Mouse (Mus musculus) brown adipose tissue, adult 24 weeks (tissue): ENCODE data around the gene Pbx1. TPM values are rescaled to one million over a fixed set of nuclear protein-coding genes. Genes with fewer than 3 reads are reported as not detected.
A peak's percentile ranks its signal among the peaks of the same experiment; 100 is the strongest.

Experiments
- H3K27ac ChIP-seq: fragments of 200-500 bp; replicated peaks from 2 replicates; pipeline ENCODE4 v1.5.1; 2012; ENCODE audit warnings: low read depth, mild to moderate bottlenecking, low read length
- H3K4me1 ChIP-seq: fragments of 200-500 bp; 2 replicates; pipeline ENCODE4 v1.6.1; 2012; ENCODE audit warnings: low read length, mixed read lengths; ENCODE audit not compliant: control insufficient read depth, insufficient read depth, insufficient read length
- H3K4me3 ChIP-seq: fragments of 200-500 bp; 2 replicates; pipeline ENCODE4 v1.5.1; 2012; ENCODE audit warnings: low read depth, mild to moderate bottlenecking, low read length, moderate library complexity; ENCODE audit not compliant: insufficient read depth
- polyA plus RNA-seq: library from polyadenylated mRNA; stranded (reverse); fragments of >200 nt; gene quantifications from 2 replicates; pipeline ENCODE4 v1.2.4, GENCODE M21; 2012; ENCODE audit not compliant: missing spikeins, insufficient read depth, insufficient read length

Gene Pbx1
- polyA plus RNA-seq, 1 experiment: 15.1 TPM

DNA sequence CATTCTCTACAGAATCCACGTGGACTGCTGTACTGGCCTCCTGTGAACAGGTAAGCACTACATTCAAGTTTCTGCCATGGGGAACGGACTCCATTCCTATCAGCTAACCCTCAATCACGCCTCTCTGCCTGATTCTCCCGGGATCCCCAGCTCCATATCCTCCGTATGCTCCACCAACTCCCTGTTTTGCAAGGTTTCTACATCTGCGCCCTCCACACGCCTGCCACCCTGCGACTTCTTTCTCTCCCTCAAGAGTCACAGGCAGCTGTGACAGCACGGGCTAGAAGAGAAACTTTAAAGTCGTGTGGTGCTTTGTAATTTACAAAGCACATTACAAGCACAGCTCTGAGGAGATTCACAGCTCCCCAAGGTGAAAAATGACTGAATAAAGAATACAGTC lies 23.3 kb downstream of the Pbx1 start:
- Histone ChIP-seq H3K4me1 (no peaks in the 10 kb centered on the region), H3K27ac (no peak overlapping the region), H3K4me3 (no peak overlapping the region)

DNA sequence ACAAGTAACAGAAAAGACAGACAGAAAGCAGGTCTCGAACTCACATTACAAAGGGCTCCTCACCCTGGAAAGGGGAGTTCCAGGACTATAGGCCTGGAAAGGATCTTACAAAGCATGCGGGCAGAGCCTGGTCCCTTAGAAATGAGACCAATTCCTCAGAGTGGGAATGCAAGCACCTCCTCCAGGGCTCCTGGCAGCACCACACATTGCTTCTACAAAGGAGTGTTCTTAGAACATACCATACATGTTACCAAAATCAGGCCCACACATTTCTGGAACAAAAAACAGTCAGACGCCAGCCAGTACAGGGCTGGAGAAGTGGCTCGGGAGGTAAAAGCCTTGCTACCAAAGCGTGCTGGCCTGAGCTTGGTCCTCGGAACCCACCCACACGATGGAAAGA lies 24.1 kb downstream of the Pbx1 start:
- Histone ChIP-seq H3K4me1 (no peaks in the 10 kb centered on the region), H3K27ac (no peak overlapping the region), H3K4me3 (no peak overlapping the region)

DNA sequence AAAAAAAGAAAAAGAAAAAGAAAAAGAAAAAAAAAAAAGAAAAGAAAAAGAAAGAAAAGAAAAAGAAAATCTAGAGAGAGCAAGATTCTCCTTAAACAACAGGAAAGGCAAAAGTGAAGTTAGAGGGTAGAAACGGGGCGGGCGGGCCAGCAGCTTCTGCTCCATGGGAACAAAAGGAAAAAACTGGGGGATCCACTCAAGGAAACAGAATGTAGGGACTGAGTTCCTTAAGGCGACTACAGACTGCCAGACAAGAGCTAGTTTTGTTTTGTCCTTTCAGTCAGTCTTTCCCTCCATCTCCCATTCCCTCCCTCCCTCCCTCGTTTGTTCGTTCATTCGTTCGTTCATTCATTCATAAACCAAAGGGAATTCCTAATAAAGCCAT lies 25.8 kb downstream of the Pbx1 start:
- no peak overlapping the region for H3K27ac ChIP-seq
- H3K4me1 ChIP-seq: no peaks in the 10 kb centered on the region

DNA sequence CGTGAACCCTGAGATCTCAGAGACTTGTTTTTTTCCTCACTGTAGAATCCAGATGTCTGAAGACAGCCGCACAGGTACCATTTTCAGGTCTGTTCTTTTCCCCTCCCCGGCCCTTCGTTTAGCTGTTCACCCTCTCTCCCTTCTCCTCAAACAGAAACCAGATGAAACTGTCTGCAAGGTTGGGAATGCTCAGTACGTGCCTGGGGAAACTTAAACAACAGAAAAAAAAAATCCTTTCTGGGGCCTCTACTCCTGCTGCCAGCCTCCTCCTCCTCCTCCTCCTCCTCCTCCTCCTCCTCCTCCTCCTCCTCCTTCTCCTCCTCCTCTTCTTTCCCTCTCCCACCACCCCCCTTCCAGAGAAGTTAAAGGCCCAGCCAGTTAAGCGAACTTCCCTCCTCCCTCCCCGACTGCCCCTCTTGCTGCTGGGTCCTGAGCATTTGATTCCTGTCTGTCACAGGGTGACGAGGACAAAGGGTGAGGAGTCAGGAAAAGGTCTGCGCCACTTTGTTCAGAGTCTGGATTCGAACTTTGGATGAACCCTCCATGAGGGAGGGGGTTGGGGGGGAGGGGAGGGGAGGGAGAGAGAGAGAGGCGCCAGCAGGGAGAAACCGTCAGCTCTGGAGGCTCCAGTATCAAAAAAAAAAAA lies 26.3 kb downstream of the Pbx1 start:
- H3K4me1 ChIP-seq: no peaks in the 10 kb centered on the region
- no peak overlapping the region for H3K27ac ChIP-seq
- no peak overlapping the region for H3K4me3 ChIP-seq

More for the DNA sequence above, 25.8 kb downstream of the Pbx1 start:
- no peak overlapping the region for H3K4me3 ChIP-seq

DNA sequence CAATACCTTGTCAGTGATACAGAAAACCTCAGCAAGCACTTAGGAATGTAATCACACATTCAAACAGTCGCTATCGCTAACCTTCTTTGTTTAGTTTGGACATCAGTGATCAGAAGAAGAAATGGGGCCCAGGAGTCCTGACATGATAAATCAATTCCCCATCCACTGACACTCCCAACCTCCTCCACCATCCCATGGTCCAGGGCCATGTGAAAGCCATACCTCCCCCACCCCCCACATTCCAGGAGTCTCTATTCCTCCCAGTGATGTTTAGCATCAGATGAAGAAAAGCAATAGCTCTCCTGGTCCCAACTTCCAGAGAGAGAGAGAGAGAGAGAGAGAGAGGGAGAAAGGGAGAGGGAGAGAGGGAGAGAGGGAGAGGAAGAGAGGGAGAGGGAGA lies 28.5 kb downstream of the Pbx1 start:
- no peaks in the 10 kb centered on the region for H3K4me1 ChIP-seq
- no peak overlapping the region for H3K27ac ChIP-seq
- H3K4me3 ChIP-seq: no peak overlapping the region

DNA sequence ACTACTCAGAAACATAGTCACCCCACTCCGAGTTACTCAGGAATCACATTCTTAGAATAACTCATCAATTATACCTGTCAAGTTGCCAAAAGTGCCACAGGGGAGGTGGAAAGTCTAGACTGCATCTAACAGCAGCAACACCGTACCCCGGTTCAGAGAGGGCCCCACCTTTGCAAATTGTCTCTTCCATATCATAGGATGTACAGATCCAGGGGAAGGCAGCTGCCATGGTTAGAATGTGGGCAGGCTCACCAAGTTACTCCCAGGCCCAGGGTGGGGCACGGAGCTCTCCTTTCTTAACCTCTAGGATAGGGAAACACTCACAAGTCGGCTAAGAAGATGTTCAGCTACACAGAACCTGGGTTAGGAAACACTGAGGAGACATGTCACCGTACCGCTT lies 29.4 kb downstream of the Pbx1 start:
- Histone ChIP-seq H3K27ac (no peak overlapping the region), H3K4me1 (no peaks in the 10 kb centered on the region), H3K4me3 (no peak overlapping the region)

DNA sequence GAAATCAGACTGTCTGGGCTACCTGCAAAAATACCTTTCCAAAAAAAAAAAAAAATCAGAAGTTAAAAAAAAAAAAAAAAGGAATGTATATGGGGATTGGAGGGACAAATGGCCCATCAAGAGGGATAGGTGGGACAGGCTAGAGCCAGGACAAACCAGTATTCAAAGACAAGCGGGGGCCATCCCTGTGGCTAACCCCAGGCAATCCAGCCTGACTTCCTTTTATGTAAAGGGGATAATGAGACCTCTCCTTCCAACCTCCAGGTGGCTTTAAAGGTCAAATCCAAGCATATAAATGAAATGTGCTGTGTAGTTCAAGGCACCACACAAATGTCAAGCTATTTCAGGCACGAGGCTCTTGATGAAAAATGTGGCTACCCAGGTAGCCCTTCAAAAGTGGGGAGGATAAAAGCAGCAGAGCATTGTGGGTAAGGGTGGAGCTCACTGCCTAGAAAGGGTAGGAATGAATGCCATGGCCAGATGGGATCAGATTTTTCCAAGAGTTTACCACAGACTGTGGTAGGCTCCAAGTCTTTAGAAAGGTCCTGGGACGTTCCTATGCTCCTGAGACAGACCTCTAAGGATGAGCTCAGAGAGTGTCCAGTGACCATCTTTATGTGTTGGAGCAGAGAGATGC lies 36.4 kb downstream of the Pbx1 start:
- H3K4me1 ChIP-seq: peaks cover 9% of the 10 kb centered on the region
- no peak overlapping the region for H3K27ac ChIP-seq
- H3K4me3 ChIP-seq: no peak overlapping the region

DNA sequence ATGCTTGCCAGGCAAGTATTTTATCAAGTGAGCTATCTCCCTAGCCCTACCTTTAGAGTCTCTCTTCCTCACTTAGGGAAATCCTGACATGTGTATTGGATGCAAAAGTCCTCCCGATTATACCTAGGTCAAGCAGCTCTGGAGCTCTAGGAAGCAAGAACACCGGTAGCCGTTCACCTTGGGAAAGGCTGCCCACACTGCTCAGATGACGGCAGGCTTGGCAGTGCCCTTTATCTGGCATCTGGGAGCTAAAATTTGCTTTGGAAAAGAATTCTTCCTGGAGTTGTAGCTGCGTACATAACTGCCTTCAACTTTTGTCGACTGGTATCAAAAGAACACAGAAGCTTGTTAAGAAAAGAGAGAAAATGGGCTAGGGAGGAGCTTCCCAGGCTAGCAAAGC lies 37.5 kb downstream of the Pbx1 start:
- Histone ChIP-seq H3K27ac (no peak overlapping the region), H3K4me1 (peaks cover 9% of the 10 kb centered on the region), H3K4me3 (no peak overlapping the region)

DNA sequence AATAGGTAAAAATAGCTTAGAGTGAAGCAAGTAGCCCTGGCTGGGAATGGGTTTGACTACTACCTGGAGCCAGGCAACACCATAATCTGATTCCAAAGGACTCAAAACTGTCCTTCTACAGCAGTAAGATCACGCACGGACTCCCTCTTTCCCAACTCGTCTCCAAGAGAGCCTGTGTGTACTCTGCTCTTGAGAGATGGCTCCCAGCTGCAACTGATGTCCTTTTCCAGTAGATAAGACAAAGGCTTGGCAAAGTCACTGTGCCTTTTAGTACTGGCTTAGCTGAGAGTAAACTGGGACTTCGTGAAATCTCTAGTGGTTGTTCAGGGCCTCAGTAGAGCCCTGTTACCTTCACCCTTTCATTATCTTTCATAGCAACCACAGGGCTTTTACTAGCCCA lies 38.6 kb downstream of the Pbx1 start:
- Histone ChIP-seq H3K4me3 (no peak overlapping the region), H3K4me1 (peaks cover 9% of the 10 kb centered on the region), H3K27ac (no peak overlapping the region)

DNA sequence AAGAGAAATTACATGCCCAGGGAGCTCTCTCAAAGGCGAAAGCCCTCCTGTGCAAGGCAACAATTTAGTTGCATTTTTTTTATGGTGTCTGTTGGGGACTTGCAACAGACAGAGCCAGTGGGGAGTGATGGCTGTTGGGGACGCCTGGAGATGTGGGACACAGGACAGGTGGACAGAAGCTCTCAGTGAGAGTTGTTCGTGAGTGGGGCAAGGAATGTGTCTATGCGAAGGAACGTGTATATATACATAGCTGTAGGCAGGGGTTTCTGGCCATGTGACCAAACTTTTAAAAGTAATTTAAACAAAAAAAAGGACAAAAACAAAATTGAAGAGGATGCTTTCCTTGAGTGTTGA lies 39.6 kb downstream of the Pbx1 start:
- Histone ChIP-seq H3K4me3 (no peak overlapping the region; the same call in 1 of the 2 replicates), H3K4me1 (peaks cover 9% of the 10 kb centered on the region), H3K27ac (no peak overlapping the region)

DNA sequence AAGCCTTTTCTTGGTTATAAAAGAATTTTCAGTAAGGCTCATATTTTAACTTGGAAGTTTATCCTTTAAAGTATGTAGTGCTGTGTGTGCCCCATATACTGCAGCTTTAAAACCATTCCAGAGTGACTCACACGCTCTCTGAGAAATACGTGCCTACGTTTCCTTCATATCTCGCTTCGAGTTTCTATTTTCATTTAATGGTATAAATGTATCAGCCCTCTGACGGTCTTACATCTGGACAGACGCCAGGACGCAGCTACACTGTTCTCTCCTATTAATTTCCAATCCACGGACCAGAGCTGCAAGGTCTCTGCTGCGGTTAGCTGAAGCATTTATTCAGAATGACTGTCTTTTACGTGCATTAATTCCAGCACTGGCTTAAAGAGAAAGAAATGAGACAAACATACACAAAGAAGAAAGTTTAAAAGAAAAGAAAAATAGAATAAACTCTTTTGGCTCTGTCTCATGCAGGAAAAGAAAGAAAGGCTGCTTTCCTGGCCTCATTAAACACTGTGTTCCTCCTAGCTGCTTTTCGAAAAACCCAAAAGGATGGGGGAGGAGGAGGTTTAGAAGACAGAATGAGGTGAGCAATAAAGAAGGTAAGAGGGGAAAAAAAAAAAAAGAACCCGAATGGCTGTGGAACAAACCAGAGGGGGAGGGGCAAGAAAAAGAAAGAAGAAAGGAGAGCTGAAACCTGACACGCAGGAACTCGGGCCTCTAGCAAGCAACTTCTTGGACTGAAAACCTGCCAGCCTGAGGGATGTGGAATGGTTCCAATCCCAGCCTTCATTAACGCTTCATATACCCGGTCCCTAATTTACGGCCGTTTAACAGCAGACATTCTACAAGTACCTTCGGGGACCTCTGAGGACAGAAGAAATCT lies 40.2 kb downstream of the Pbx1 start:
- Histone ChIP-seq H3K4me1 (peaks cover 9% of the 10 kb centered on the region), H3K4me3 (peak overlapping the region; percentile 17), H3K27ac (no peak overlapping the region)

DNA sequence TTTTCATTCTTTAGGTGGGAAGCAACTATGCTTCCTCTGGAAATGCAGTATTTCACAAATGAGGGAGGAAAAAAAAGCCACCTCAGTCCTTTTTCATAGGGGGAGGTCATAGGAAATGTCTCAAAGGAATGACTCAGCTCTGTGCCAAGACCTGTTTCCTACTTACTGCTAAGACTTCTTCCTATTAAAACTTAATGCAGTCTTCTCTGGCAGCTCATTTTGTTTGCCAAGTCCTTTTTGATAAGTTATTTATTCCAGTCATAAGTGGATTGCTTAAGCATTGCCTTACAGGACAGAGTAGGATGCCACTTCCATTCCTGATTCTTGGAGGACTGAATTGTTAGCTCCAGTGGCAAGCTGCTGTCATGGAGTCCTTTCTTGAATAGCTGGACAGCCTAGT lies 41.3 kb downstream of the Pbx1 start:
- Histone ChIP-seq H3K27ac (no peak overlapping the region), H3K4me3 (no peak overlapping the region), H3K4me1 (peaks cover 12% of the 10 kb centered on the region)

DNA sequence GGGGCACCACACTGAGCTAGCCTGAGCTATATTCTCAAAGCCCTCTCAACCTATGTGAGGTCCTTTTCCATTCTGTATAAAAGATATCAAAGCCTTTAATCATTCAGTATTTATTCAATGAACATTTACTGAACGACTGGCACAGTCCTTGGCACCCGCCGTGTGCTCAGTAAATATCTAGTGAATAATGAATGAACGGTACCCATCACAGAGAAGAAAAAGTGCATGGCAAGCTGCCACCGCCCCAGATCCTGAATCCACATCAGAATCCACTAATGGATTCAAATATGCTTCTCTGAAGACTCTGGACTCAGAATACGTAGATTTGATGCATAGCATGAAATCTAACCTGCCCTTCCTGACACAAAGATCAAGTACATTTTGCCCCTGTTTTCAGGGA lies 45.9 kb downstream of the Pbx1 start:
- peaks cover 15% of the 10 kb centered on the region for H3K4me1 ChIP-seq
- no peak overlapping the region for H3K4me3 ChIP-seq
- no peak overlapping the region for H3K27ac ChIP-seq

DNA sequence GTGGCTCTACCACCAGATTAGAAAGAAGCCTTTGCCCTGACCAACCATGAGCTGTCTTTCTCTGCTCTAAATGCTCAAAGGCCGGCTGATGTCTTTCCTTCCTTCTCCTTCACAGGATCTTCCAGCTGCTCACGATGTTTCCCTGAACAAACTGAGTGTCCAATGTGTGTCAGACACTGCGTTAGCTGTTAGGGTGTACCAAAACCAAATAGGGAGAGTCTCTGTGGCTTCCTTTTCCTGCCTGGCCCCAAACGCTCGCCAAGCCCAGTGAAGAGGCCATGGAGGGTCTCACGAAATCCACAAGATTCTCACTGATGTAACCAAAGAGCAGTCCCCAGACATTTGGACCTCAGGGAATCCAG lies 47.5 kb downstream of the Pbx1 start:
- H3K4me3 ChIP-seq: no peak overlapping the region
- H3K4me1 ChIP-seq: peaks cover 16% of the 10 kb centered on the region
- H3K27ac ChIP-seq: no peak overlapping the region

DNA sequence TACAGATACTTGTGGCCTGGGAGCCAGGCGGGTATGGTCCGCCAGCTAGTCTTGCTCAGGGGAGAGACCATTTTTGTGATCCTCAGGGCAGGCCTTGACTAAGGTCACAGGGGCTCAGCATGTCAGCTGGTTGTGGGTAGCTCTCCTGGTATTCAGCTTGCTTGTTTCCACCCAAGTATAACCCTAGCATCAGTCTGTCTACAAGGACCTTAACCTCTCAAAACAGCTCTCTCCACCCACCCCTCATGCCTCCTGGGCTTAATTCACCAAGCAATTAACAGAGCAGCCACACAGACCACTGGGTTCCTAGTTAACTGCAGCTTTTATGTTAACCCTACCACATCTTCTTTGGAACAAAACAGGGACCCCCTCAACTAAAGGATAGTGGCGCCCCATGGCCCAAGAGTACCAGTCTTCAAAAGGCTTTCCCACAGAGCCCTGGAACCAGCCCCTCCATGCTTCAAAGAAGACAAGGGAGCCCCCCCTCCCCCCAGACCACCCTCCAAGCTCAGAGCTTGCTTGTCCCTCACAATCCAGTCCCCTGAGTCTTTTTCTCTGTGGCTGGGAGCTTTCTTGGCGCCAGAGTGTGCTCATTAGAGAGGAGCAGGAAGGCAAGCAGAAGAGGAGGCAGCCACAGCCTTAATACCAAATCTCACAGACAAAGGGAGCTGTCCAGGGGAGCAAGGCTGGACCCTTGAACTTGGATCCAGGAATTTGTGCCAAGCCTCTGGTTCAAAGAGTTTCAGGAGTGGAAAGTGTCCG lies 48.1 kb downstream of the Pbx1 start:
- H3K27ac ChIP-seq: no peak overlapping the region
- peaks cover 16% of the 10 kb centered on the region for H3K4me1 ChIP-seq
- no peak overlapping the region for H3K4me3 ChIP-seq
